Comparison of ENCODE assay signal across 1 mouse cellular context in genomic region chr17:47671988-47672310, GRCm38 (mm10).
TF ChIP-seq lines count a peak whose summit lies in the region.

No protein-coding gene starts in this region.

TF ChIP-seq in ES-E14, 5 proteins besides CTCF, POLR2A, EP300 and RAD21 (continued from another document):
- no peak for TF ChIP-seq ZNF384 (IDR thresholded peaks at IDR 0.05; ENCODE audit: low read depth, low read length)
TF ChIP-seq in ES-E14: peak in this region for 0.
